Mouse (Mus musculus): ENCODE measurements around the gene Itga2. TPM values are rescaled to one million over a fixed set of nuclear protein-coding genes. Genes with fewer than 3 reads are reported as not detected.
A peak's percentile ranks its signal among the peaks of the same experiment; 100 is the strongest.

Itga2 gene
- polyA plus RNA-seq, 2 experiments from 2014 or later = 5.8 to 7.8 TPM

DNA sequence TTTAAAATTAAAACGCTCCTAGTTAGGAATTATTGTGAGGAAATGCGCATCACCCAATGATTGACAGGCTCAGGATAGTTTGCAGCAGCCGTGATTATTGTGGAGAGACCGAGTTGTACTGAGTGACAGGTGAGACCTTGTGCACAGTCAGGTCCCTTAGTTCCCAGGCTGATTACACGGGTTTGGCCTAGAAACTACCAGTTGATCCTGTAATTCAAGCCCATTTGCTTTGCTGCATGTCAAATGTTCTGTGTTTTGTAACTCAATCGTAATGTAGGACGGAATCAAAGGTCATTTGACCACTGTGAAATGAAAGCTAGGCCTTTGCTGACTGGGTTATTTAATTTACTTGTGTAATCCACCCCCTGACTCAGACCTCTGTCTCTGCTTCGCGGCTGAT lies 113.4 kb downstream of the Itga2 start:
- ATAC-seq = peak; percentile 40

DNA sequence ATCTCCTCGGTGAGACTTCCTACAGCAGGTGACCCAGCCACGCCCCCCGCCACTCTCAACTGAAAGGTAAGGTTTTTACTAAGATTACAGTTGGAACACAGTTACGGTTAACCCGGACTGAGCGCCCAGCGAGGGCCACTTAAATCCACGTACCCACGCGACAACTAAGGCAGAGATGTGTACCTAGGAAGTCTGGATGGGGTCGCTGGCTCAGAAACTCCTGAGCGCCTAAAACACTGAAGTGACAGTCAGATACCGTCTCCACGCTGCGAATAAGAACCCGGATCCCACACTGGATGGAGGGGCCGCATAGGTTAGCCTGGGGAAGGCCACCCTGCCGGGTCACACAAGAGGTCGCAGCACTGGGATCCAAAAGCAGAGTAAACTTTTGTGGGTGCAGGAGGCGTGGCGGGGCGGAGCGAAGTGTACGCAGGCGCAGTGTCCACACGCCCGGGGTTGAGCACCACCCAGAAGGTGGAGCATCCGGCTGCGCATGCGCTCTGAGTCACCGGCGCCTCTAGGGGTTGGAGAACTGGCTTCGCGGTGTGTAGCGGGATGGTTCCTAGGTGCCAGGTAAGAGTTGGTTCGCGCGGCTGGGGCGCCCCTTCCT lies 114.0 kb downstream of the Itga2 start, which contains the start of gene Mocs2:
Gene Mocs2, plus strand, starts transcription at position 486 of the 610 bp plus-strand sequence.
- ATAC-seq = peak; percentile 95

GRCm38 (mm10) chr13:114809624-114810210 lies 122.2 kb downstream of the Itga2 start:
- ATAC-seq = no peak

GRCm38 (mm10) chr13:114802971-114803370 lies 128.9 kb downstream of the Itga2 start:
- no peak for ATAC-seq

DNA sequence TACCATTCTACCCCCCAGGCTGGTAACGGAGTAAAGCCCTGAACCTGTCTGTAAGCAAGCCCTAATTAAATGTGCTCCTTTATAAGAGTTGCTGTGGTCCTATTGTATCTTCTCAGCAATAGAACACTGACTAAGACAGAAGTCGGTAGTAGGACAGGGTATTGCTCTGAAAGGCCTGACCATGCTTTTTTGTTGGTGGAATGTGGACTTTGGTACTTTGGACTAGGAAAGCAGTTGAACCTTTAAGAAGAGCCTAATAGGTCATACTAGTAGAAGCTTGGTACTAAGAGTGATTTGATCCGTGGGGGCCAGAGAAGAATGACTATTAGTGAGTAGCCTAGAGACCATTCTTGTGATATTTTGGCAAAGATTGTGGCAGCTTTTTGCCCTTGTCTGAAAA lies 130.0 kb downstream of the Itga2 start:
- ATAC-seq = no peak

DNA sequence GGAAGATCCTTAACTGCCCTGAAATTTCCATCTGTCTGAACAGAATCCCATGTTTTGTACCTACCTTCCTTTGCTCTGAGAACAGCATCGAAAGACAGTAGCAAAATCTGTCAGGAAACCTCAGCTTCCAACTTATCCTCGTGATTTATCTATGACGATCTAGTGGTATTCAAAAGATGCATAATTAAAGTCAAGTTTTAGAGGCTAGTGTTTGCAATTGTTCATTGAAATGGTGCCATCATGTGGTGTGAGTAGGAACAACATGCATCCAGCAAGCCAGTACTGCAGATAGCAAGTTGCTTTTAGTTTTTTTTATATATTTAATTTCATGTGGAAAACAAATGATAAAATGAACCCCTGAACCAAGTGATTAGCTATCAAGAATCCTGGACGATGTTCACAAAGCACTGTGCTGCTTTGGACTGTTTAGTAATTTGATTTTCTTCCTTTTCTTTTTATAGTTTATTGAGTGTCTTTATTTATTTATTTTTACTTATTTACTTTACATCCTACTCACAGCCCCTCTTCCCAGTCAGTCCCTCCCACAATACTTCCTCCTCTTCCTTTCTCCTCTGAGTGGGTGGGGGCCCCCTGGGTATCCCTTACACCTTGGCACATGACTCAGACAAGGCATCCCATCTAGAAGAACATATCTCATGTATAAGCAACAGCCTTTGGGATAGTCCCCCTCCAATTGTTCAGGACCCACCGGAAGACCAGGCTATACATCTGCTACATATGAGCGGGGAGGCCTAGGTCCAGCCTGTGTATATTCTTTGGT lies 138.5 kb downstream of the Itga2 start:
- peak; percentile 43 for ATAC-seq

- ATAC-seq = no peak
Observed at GRCm38 (mm10) chr13:114791511-114791910, 140.4 kb downstream of the Itga2 start.

Other genes with a start within 250 kb of the Itga2 start
- gene Mocs2, start 113.9 kb downstream of the Itga2 start, polyA plus RNA-seq (2017; shearing (Covaris generic)) = 10 to 100 TPM; 47.6 to 51.0 TPM
- gene Pelo, start 158.1 kb upstream of the Itga2 start, polyA plus RNA-seq (2017; shearing (Covaris generic)) = 1 to 10 TPM; 1.3 to 4.1 TPM
- gene Gm49395, start 169.8 kb upstream of the Itga2 start, polyA plus RNA-seq (2017; shearing (Covaris generic)) = 1 to 10 TPM in 1 of 2 experiments, not detected in 1; 1.6 TPM
- under 1 TPM; 0.18 to 0.23 TPM for gene Itga1, start 169.9 kb upstream of the Itga2 start, polyA plus RNA-seq (2017; shearing (Covaris generic))